Mouse (Mus musculus) MEL (cell line): ENCODE results near the gene Dock4. TPM values are rescaled to one million over a fixed set of nuclear protein-coding genes. Genes with fewer than 3 reads are reported as not detected.

Experiments
- DNase-seq: peaks from one replicate; pipeline ENCODE4 v3.0.0; 2011; ENCODE audit warnings: low read depth, low spot score
- H3K27ac ChIP-seq: 2 replicates; pipeline ENCODE4 v1.5.1; 2012; ENCODE audit warnings: low read depth, mild to moderate bottlenecking, control low read depth, low read length, moderate library complexity; ENCODE audit not compliant: control insufficient read depth
- H3K27me3 ChIP-seq, 2 experiments: fragments of 150-350 bp in 1 of 2; sonication (generic) in 1 of 2; 2 replicates each; pipeline ENCODE4 v1.6.1; 2012; ENCODE audit warnings: low read length in 2 of 2, mild to moderate bottlenecking in 2 of 2, improper control_type of control experiment in 1 of 2, moderate library complexity in 1 of 2; ENCODE audit not compliant: insufficient read depth in 2 of 2, control insufficient read depth in 1 of 2
- H3K36me3 ChIP-seq, 2 experiments: 2 replicates each; pipeline ENCODE4 v1.6.1; 2012 to 2014; ENCODE audit warnings: low read length in 2 of 2, improper control_type of control experiment in 1 of 2, inconsistent platforms in 1 of 2, mild to moderate bottlenecking in 1 of 2; ENCODE audit not compliant: insufficient read depth in 2 of 2, control insufficient read depth in 1 of 2
- H3K4me1 ChIP-seq, 2 experiments: fragments of 150-350 bp in 1 of 2; sonication (generic) in 1 of 2; 2 replicates each; pipeline ENCODE4 v1.6.1; 2012; ENCODE audit warnings: low read length in 2 of 2, improper control_type of control experiment in 1 of 2, mild to moderate bottlenecking in 1 of 2; ENCODE audit not compliant: insufficient read depth in 2 of 2, control insufficient read depth in 1 of 2
- H3K4me3 ChIP-seq, 2 experiments: fragments of 150-350 bp in 1 of 2; sonication (generic) in 1 of 2; 2 replicates each; pipeline ENCODE4 v1.5.1; 2012; ENCODE audit warnings: low read depth in 2 of 2, low read length in 2 of 2, mild to moderate bottlenecking in 2 of 2, moderate library complexity in 2 of 2, control low read depth in 1 of 2, improper control_type of control experiment in 1 of 2; ENCODE audit not compliant: control insufficient read depth in 1 of 2, insufficient read depth in 1 of 2
- H3K79me2 ChIP-seq: 2 replicates; pipeline ENCODE4 v1.6.1; 2012; ENCODE audit warnings: mild to moderate bottlenecking, low read length, moderate library complexity; ENCODE audit not compliant: control insufficient read depth, poor library complexity, insufficient read depth
- H3K9ac ChIP-seq: 2 replicates; pipeline ENCODE4 v1.6.1; 2012; ENCODE audit warnings: low read depth, mild to moderate bottlenecking, control low read depth, low read length, moderate library complexity; ENCODE audit not compliant: control insufficient read depth, poor library complexity, severe bottlenecking
- H3K9me3 ChIP-seq: fragments of 150-350 bp; sonication (generic); replicated peaks from 2 replicates; pipeline ENCODE4 v1.6.1; 2012; ENCODE audit warnings: mild to moderate bottlenecking, low read length, improper control_type of control experiment, moderate library complexity; ENCODE audit not compliant: insufficient read depth
- CHD2 ChIP-seq: IDR thresholded peaks from 2 replicates; pipeline ENCODE4 v1.6.1; 2011; ENCODE audit warnings: low read length, improper control_type of control experiment
- CTCF ChIP-seq, 3 experiments: IDR thresholded peaks in 2 of 3; conservative IDR thresholded peaks in 1 of 3; 2 replicates each; pipeline ENCODE4 v1.5.1; 2011 to 2012; ENCODE audit warnings: low read length in 3 of 3, low read depth in 2 of 3, mild to moderate bottlenecking in 2 of 3, improper control_type of control experiment in 1 of 3, inconsistent platforms in 1 of 3, mixed read lengths in 1 of 3, moderate library complexity in 1 of 3; ENCODE audit not compliant: control insufficient read depth in 1 of 3, insufficient read depth in 1 of 3, poor library complexity in 1 of 3, severe bottlenecking in 1 of 3
- E2F4 ChIP-seq: IDR thresholded peaks from 2 replicates; pipeline ENCODE4 v1.6.1; 2011; ENCODE audit warnings: low read depth, low read length, improper control_type of control experiment, borderline replicate concordance
- ELF1 ChIP-seq: IDR thresholded peaks from 2 replicates; pipeline ENCODE4 v1.6.1; 2014; ENCODE audit warnings: low read depth, mild to moderate bottlenecking, inconsistent platforms, low read length, improper control_type of control experiment, moderate library complexity
- EP300 ChIP-seq, 2 experiments: IDR thresholded peaks; 2 replicates each; pipeline ENCODE4 v1.6.1; 2011; ENCODE audit warnings: improper control_type of control experiment in 2 of 2, low read length in 2 of 2, low read depth in 1 of 2, mild to moderate bottlenecking in 1 of 2
- GABPA ChIP-seq: IDR thresholded peaks from 2 replicates; pipeline ENCODE4 v1.6.1; 2012; ENCODE audit warnings: low read depth, mild to moderate bottlenecking, inconsistent platforms, low read length, improper control_type of control experiment, moderate library complexity
- GATA1 ChIP-seq: IDR thresholded peaks from 2 replicates; pipeline ENCODE4 v1.6.1; 2011; ENCODE audit warnings: low read depth, low read length, improper control_type of control experiment
- KAT2A ChIP-seq: conservative IDR thresholded peaks from 2 replicates; pipeline ENCODE4 v1.6.1; 2012; ENCODE audit warnings: low read depth, low read length, improper control_type of control experiment, inconsistent platforms
- MAFK ChIP-seq: IDR thresholded peaks from 2 replicates; pipeline ENCODE4 v1.6.1; 2011; ENCODE audit warnings: low read depth, mild to moderate bottlenecking, low read length, improper control_type of control experiment, borderline replicate concordance
- MAZ ChIP-seq: IDR thresholded peaks from 2 replicates; pipeline ENCODE4 v1.6.1; 2012; ENCODE audit warnings: low read depth, mild to moderate bottlenecking, inconsistent platforms, low read length, improper control_type of control experiment
- MEF2A ChIP-seq: IDR thresholded peaks from 2 replicates; pipeline ENCODE4 v1.6.1; 2014; ENCODE audit warnings: low read depth, mild to moderate bottlenecking, inconsistent platforms, low read length, improper control_type of control experiment; ENCODE audit not compliant: poor library complexity, insufficient replicate concordance, severe bottlenecking; ENCODE audit errors: extremely low read depth
- MXI1 ChIP-seq: IDR thresholded peaks from 2 replicates; pipeline ENCODE4 v1.6.1; 2011; ENCODE audit warnings: mild to moderate bottlenecking, low read depth, low read length, improper control_type of control experiment
- MYB ChIP-seq: IDR thresholded peaks from 2 replicates; pipeline ENCODE4 v1.6.1; 2011; ENCODE audit warnings: mild to moderate bottlenecking, low read depth, low read length, improper control_type of control experiment
- MYC ChIP-seq: IDR thresholded peaks from 2 replicates; pipeline ENCODE4 v1.6.1; 2011; ENCODE audit warnings: low read depth, mild to moderate bottlenecking, low read length, improper control_type of control experiment, moderate library complexity
- POLR2AphosphoS2 ChIP-seq: IDR thresholded peaks from 2 replicates; pipeline ENCODE4 v1.6.1; 2011; ENCODE audit warnings: low read length, improper control_type of control experiment
- POLR2AphosphoS5 ChIP-seq: IDR thresholded peaks from 2 replicates; pipeline ENCODE4 v1.6.1; 2012; ENCODE audit warnings: low read depth, borderline replicate concordance, mild to moderate bottlenecking, inconsistent platforms, low read length, moderate library complexity, mixed read lengths
- RAD21 ChIP-seq: IDR thresholded peaks from 2 replicates; pipeline ENCODE4 v1.6.1; 2011; ENCODE audit warnings: mild to moderate bottlenecking, low read depth, low read length, improper control_type of control experiment
- RCOR1 ChIP-seq: IDR thresholded peaks from 2 replicates; pipeline ENCODE4 v1.6.1; 2012; ENCODE audit warnings: low read depth, mild to moderate bottlenecking, inconsistent platforms, low read length, improper control_type of control experiment
- SMC3 ChIP-seq: IDR thresholded peaks from 2 replicates; pipeline ENCODE4 v1.6.1; 2011; ENCODE audit warnings: low read depth, low read length, improper control_type of control experiment
- TAL1 ChIP-seq: IDR thresholded peaks from 2 replicates; pipeline ENCODE4 v1.6.1; 2012; ENCODE audit warnings: mild to moderate bottlenecking, inconsistent platforms, low read length, moderate library complexity, mixed read lengths
- TBP ChIP-seq: IDR thresholded peaks from 2 replicates; pipeline ENCODE4 v1.8.0; 2011; ENCODE audit warnings: low read depth, low read length, improper control_type of control experiment
- TCF12 ChIP-seq: IDR thresholded peaks from 2 replicates; pipeline ENCODE4 v1.6.1; 2014; ENCODE audit warnings: low read depth, mild to moderate bottlenecking, inconsistent platforms, low read length, improper control_type of control experiment, moderate library complexity
- UBTF ChIP-seq: IDR thresholded peaks from 2 replicates; pipeline ENCODE4 v1.6.1; 2012; ENCODE audit warnings: low read depth, mild to moderate bottlenecking, inconsistent platforms, low read length, improper control_type of control experiment, moderate library complexity, borderline replicate concordance; ENCODE audit not compliant: insufficient read depth
- ZC3H11A ChIP-seq: IDR thresholded peaks from 2 replicates; pipeline ENCODE4 v1.6.1; 2012; ENCODE audit warnings: low read depth, mild to moderate bottlenecking, inconsistent platforms, low read length, improper control_type of control experiment
- ZKSCAN1 ChIP-seq: IDR thresholded peaks from 2 replicates; pipeline ENCODE4 v1.6.1; 2012; ENCODE audit warnings: low read depth, mild to moderate bottlenecking, inconsistent platforms, low read length, improper control_type of control experiment, moderate library complexity
- ZMIZ1 ChIP-seq: IDR thresholded peaks from 2 replicates; pipeline ENCODE4 v1.6.1; 2012; ENCODE audit warnings: low read depth, mild to moderate bottlenecking, inconsistent platforms, low read length, improper control_type of control experiment, moderate library complexity
- polyA plus RNA-seq, 2 experiments: library from polyadenylated mRNA; stranded (reverse) in 1 of 2; unstranded in 1 of 2; fragments of >175 nt in 1 of 2; fragments of >200 nt in 1 of 2; gene quantifications; 2 replicates each; pipeline versions ENCODE4 v1.2.1 to v1.2.4; 2012; ENCODE audit warnings: low replicate concordance in 2 of 2, low read depth in 1 of 2; ENCODE audit not compliant: insufficient read length in 2 of 2, insufficient read depth in 1 of 2, missing spikeins in 1 of 2
- total RNA-seq: library from RNA; depleted of rRNA; stranded (reverse); fragments of 300-350 nt; gene quantifications from 2 replicates; pipeline ENCODE4 v1.2.3, GENCODE M21; 2012

Gene Dock4
- total and polyA plus RNA-seq, 3 experiments = 0.08 to 0.17 TPM; not detected in 1

DNA sequence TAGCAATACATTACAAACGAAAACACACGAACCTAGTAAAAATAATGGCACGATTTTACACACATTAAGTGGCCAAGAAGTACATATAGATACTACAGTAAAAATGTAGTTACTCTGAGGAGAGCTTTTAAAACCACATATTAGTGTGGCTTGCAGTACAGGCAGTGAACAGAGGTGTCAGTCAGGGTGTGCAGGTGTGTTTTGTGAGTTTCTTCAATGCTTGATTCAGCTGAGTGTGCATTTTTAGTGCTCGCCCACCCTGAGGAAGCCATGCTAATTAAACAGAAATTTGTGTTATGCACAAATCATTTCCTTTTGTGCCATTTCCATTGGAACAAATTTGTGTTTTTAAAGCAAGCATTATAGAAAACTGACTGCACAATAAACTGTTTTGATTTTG lies 77.3 kb downstream of the Dock4 start:
- H3K27ac ChIP-seq = no peak overlapping the region

DNA sequence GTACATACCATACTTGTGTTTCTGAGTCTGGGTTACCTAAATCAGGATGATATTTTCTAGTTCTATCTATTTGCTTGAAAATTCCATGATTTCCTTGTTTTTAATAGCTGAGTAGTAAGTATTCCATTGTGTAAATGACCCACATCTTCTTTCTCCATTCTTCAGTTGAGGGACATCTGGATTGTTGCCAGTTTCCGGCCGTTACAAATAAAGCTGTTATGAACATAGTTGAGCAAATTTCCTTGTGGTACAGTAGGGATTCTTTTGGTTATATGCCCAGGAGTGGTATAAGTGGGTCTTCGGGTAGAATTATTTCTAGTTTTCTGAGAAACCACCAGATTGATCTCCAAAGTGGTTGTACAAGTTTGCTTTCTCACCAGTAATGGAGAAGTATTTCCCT lies 79.3 kb downstream of the Dock4 start:
- Histone ChIP-seq H3K9ac (no peak overlapping the region), H3K4me3 (no peak overlapping the region), H3K27me3 (peaks cover 0 to 1% of the 10 kb centered on the region in 2 experiments; a peak in 1 of 4 replicates), H3K36me3 (no peaks in the 10 kb centered on the region), H3K79me2 (no peaks in the 10 kb centered on the region), H3K9me3 (no peaks in the 10 kb centered on the region), H3K4me1 (no peaks in the 10 kb centered on the region), H3K27ac (no peak overlapping the region)
- no peak for TF ChIP-seq MEF2A
- no peak for TF ChIP-seq MAZ
- TF ChIP-seq EP300 (IDR thresholded peaks at IDR 0.05; ENCODE audit: low read depth in 1 of 2, low read length in 2 of 2) = no peak
- TF ChIP-seq MXI1 = no peak
- TF ChIP-seq RAD21 = no peak
- TF ChIP-seq MAFK = no peak
- no peak for TF ChIP-seq E2F4
- no peak for TF ChIP-seq CTCF (IDR thresholded peaks at IDR 0.05 in 2 of 3, conservative IDR thresholded peaks at IDR 0.05 in 1 of 3; ENCODE audit: control insufficient read depth in 1 of 3, insufficient read depth in 1 of 3, low read depth in 2 of 3, low read length in 3 of 3, poor library complexity in 1 of 3, severe bottlenecking in 1 of 3)
- no peak for TF ChIP-seq TBP
- TF ChIP-seq POLR2AphosphoS5 = no peak
- no peak for TF ChIP-seq SMC3
- TF ChIP-seq MYC = no peak
- no peak for TF ChIP-seq ZKSCAN1
- TF ChIP-seq TAL1 = no peak
- TF ChIP-seq POLR2AphosphoS2 = no peak
- TF ChIP-seq UBTF = no peak
- TF ChIP-seq ELF1 = no peak
- DNase-seq = no peak

More for the DNA sequence above, 77.3 kb downstream of the Dock4 start:
- H3K79me2 ChIP-seq = no peaks in the 10 kb centered on the region
- H3K4me1 ChIP-seq = no peaks in the 10 kb centered on the region
- H3K9me3 ChIP-seq = no peaks in the 10 kb centered on the region
- no peak overlapping the region for H3K4me3 ChIP-seq
- H3K9ac ChIP-seq = no peak overlapping the region
- TF ChIP-seq UBTF (no peak), GABPA (no peak), ZMIZ1 (no peak), TCF12 (no peak), RCOR1 (no peak), MYB (no peak), GATA1 (no peak), CHD2 (no peak), POLR2AphosphoS5 (no peak), KAT2A (no peak), ZC3H11A (no peak), MAZ (no peak), MEF2A (no peak), EP300 (IDR thresholded peaks at IDR 0.05; ENCODE audit: low read depth in 1 of 2, low read length in 2 of 2) (no peak), ELF1 (no peak)
- no peak for DNase-seq
- H3K27me3 ChIP-seq = no peaks in the 10 kb centered on the region
- no peaks in the 10 kb centered on the region for H3K36me3 ChIP-seq
